Mouse (Mus musculus) monocyte, adult 2 months (primary cell): Measurements from ENCODE around the gene Klk1b5.

ENCODE experiments used
- DNase-seq, 2 experiments: peaks; one replicate each; pipeline ENCODE4 v3.0.0; 2022; ENCODE audit warnings: low spot score in 2 of 2, low read depth in 1 of 2

Klk1b5 gene

GRCm38 (mm10) chr7:44253023-44253616 lies 37.4 kb downstream of the Klk1b5 start:
- no peak for DNase-seq

GRCm38 (mm10) chr7:44254930-44255329 lies 39.2 kb downstream of the Klk1b5 start:
- DNase-seq, result no peak

- no peak for DNase-seq
These were observed 41.5 kb downstream of the Klk1b5 start, which contains the start of gene Acp4 for GRCm38 (mm10) chr7:44257278-44257677. Gene Acp4 (minus strand): TSS chr7:44257378.

GRCm38 (mm10) chr7:44260410-44260809 lies 44.7 kb downstream of the Klk1b5 start:
- no peak for DNase-seq

GRCm38 (mm10) chr7:44261147-44261546 lies 45.4 kb downstream of the Klk1b5 start, which contains the start of gene Gm15517:
Gene Gm15517 (plus strand): TSS chr7:44261447.
- no peak for DNase-seq

- DNase-seq, result peak; percentile 72 to 85
These were observed 47.3 kb downstream of the Klk1b5 start for GRCm38 (mm10) chr7:44262791-44263643.

- DNase-seq, result no peak
These were observed 52.4 kb downstream of the Klk1b5 start for GRCm38 (mm10) chr7:44268117-44268516.

- DNase-seq, result no peak
These were observed 53.7 kb downstream of the Klk1b5 start for GRCm38 (mm10) chr7:44269397-44269796.
